Mouse (Mus musculus): Measurements from ENCODE around the gene Ccdc7a. TPM values are rescaled to one million over a fixed set of nuclear protein-coding genes. Genes with fewer than 3 reads are reported as not detected.

Ccdc7a gene
- not detected for polyA plus RNA-seq (2014; fragmentation: Illumina TruSeq; extraction: RNeasy Lipid Tissue Mini Kit (QIAGEN cat#74804); ENCODE audit: low read depth, low replicate concordance)

GRCm38 (mm10) chr8:129065417-129065816 is at the start of gene Ccdc7a:
TSS of gene Ccdc7a (minus strand) at chr8:129065517.

GRCm38 (mm10) chr8:129066834-129067233 is 1.5 kb upstream of the Ccdc7a start, which contains the start of gene Ccdc7b:
TSS of gene Ccdc7b (plus strand) at chr8:129067134.

GRCm38 (mm10) chr8:128798594-128798993 is 266.7 kb downstream of the Ccdc7a start, which contains the start of gene Gm3952:
TSS of gene Gm3952 (minus strand) at chr8:128798694.

GRCm38 (mm10) chr8:128685507-128686428 is 379.5 kb downstream of the Ccdc7a start, which contains the start of gene Itgb1:
TSS of gene Itgb1 (plus strand) at chr8:128685654.

Other genes starting within 250 kb of the Ccdc7a start
- not detected for gene Ccdc7b, start 1.6 kb upstream of the Ccdc7a start, polyA plus RNA-seq (2014; fragmentation: Illumina TruSeq; extraction: RNeasy Lipid Tissue Mini Kit (QIAGEN cat#74804); ENCODE audit: low read depth, low replicate concordance)
- gene Gm10999, start 66.1 kb upstream of the Ccdc7a start, polyA plus RNA-seq (2014; fragmentation: Illumina TruSeq; extraction: RNeasy Lipid Tissue Mini Kit (QIAGEN cat#74804); ENCODE audit: low read depth, low replicate concordance) = not detected
- 30.5 TPM for gene 2610044O15Rik8, start 168.9 kb upstream of the Ccdc7a start, polyA plus RNA-seq (2014; fragmentation: Illumina TruSeq; extraction: RNeasy Lipid Tissue Mini Kit (QIAGEN cat#74804); ENCODE audit: low read depth, low replicate concordance)

Data from heart, adult 10 weeks (tissue).